In genomic region chr9:87464141-87464540, GRCm38 (mm10) we compare ENCODE assay signal across 12 mouse cellular contexts.
DNase-seq lines count a peak whose midpoint lies in the region; ATAC-seq and TF ChIP-seq lines count a peak whose summit lies in the region.
"Had no signal": no experiment of that assay in that cellular context is flagged by ENCODE, and none has a peak within 500 bp of the region (broad histone marks: within the 10 kb centered on the region; RNA-seq: fewer than 3 reads in every experiment).

No protein-coding gene starts in this region.

- H3K27me3 ChIP-seq in liver, postnatal 0 days (ENCODE audit: insufficient read depth, low read length): no peaks in the 10 kb centered on the region
- peaks cover 8% of the 10 kb centered on the region for H3K27me3 ChIP-seq in Patski
- H3K27me3 ChIP-seq in cerebellum, adult 2 months (ENCODE audit: control insufficient read depth, insufficient read depth, low read length): no peaks in the 10 kb centered on the region
- no peaks in the 10 kb centered on the region for H3K27me3 ChIP-seq in midbrain, postnatal 0 days (ENCODE audit: insufficient read depth, low read length)
- H3K27me3 ChIP-seq: hindbrain, embryonic 15.5 days had no signal

- ATAC-seq in liver, postnatal 0 days: peak; percentile 47
- peak; percentile 98 for ATAC-seq in Patski
- ATAC-seq in monocyte, adult 5-6 weeks (replicated peaks; ENCODE audit: insufficient number of reproducible peaks, low FRiP score, low TSS enrichment, poor library complexity, severe bottlenecking): 0 out of 2 replicates have a peak, but pooled peaks have one; percentile 35
- no peak for ATAC-seq in midbrain, postnatal 0 days (ENCODE audit: low FRiP score)

- POLR2A ChIA-PET in Patski (lab: Charles Lee): no interaction called here

- H3K9ac ChIP-seq in liver, postnatal 0 days (replicated peaks): no peak overlapping the region
- H3K9ac ChIP-seq in midbrain, postnatal 0 days (replicated peaks; ENCODE audit: low read length, poor library complexity, severe bottlenecking): no peak overlapping the region
- H3K9ac ChIP-seq: hindbrain, embryonic 15.5 days had no signal

- DNase-seq in liver, postnatal 0 days: no peak
- DNase-seq in liver (no peak), Patski (ENCODE audit: low read depth, low spot score) (peak; percentile 82)
- peak; percentile 79 for DNase-seq in gastrocnemius, adult 2 months
- DNase-seq in left cerebral cortex, postnatal 14 days (ENCODE audit: low spot score in 2 of 2): no peak
- DNase-seq in cerebellum, adult 2 months: no peak
- DNase-seq in midbrain, postnatal 0 days (ENCODE audit: low spot score): no peak
- DNase-seq: cerebellum, adult 9-10 months; kidney, postnatal 25 days; left cerebral cortex, postnatal 4 days had no signal

- no peak for TF ChIP-seq CTCF in liver, postnatal 0 days (IDR thresholded peaks at IDR 0.05; ENCODE audit: low read depth)
- TF ChIP-seq CTCF in Patski (IDR thresholded peaks at IDR 0.05): no peak
- TF ChIP-seq CTCF in gastrocnemius, adult 2 months (IDR thresholded peaks at IDR 0.05): no peak
- TF ChIP-seq CTCF in cerebellum, adult 2 months (IDR thresholded peaks at IDR 0.05; ENCODE audit: borderline replicate concordance, insufficient read depth, low read depth, low read length): no peak
- TF ChIP-seq CTCF in midbrain, postnatal 0 days (IDR thresholded peaks at IDR 0.05): no peak

- no peak overlapping the region for H3K27ac ChIP-seq in liver, postnatal 0 days (ENCODE audit: low read depth)
- H3K27ac ChIP-seq in gastrocnemius, adult 2 months: peak overlapping the region; percentile 16; the same call in 1 of the 2 replicates
- H3K27ac ChIP-seq in cerebellum, adult 2 months (ENCODE audit: insufficient read depth, low read length): no peak overlapping the region
- no peak overlapping the region for H3K27ac ChIP-seq in midbrain, postnatal 0 days (ENCODE audit: low read depth, low read length)
- H3K27ac ChIP-seq: hindbrain, embryonic 15.5 days had no signal

- no peaks in the 10 kb centered on the region for H3K36me3 ChIP-seq in liver, postnatal 0 days (replicated peaks; ENCODE audit: insufficient read depth, low read length)
- H3K36me3 ChIP-seq in midbrain, postnatal 0 days (ENCODE audit: insufficient read depth, low read length): no peaks in the 10 kb centered on the region
- H3K36me3 ChIP-seq: hindbrain, embryonic 15.5 days had no signal

- H3K4me2 ChIP-seq in liver, postnatal 0 days (ENCODE audit: low read depth, low read length): no peak overlapping the region
- H3K4me2 ChIP-seq in midbrain, postnatal 0 days (ENCODE audit: low read depth, low read length, poor library complexity, severe bottlenecking): no peak overlapping the region
- H3K4me2 ChIP-seq: hindbrain, embryonic 15.5 days had no signal

- intact Hi-C loops in gastrocnemius, adult 2 months (cut with DNase I): no loop called here
- intact Hi-C loops in left cerebral cortex, postnatal 14 days (cut with DNase I): no loop called here

- no peak overlapping the region for H3K4me3 ChIP-seq in liver, postnatal 0 days (ENCODE audit: low read depth, low read length)
- H3K4me3 ChIP-seq in gastrocnemius, adult 2 months: no peak overlapping the region
- H3K4me3 ChIP-seq in cerebellum, adult 2 months (replicated peaks; ENCODE audit: insufficient read depth, low read depth, low read length): no peak overlapping the region
- H3K4me3 ChIP-seq in midbrain, postnatal 0 days (ENCODE audit: low read depth, low read length): no peak overlapping the region
- H3K4me3 ChIP-seq: hindbrain, embryonic 15.5 days had no signal

- no peaks in the 10 kb centered on the region for H3K9me3 ChIP-seq in liver, postnatal 0 days (ENCODE audit: low read length)
- H3K9me3 ChIP-seq in midbrain, postnatal 0 days (ENCODE audit: low read length): no peaks in the 10 kb centered on the region
- H3K9me3 ChIP-seq: hindbrain, embryonic 15.5 days had no signal

- no peak for TF ChIP-seq POLR2A in cerebellum, adult 2 months (IDR thresholded peaks at IDR 0.05; ENCODE audit: borderline replicate concordance, insufficient read depth, low read length)

- in situ Hi-C loops in Patski (cut with MboI; ENCODE audit: low pct_unique_long_range_greater_than_20kb): no loop called here

- CTCF ChIA-PET in Patski (lab: Charles Lee): no interaction called here

- no peak for TF ChIP-seq EP300 in liver, postnatal 0 days (IDR thresholded peaks at IDR 0.05; ENCODE audit: low read depth)

- no peaks in the 10 kb centered on the region for H3K4me1 ChIP-seq in liver, postnatal 0 days (ENCODE audit: insufficient read depth)
- no peaks in the 10 kb centered on the region for H3K4me1 ChIP-seq in cerebellum, adult 2 months (ENCODE audit: control insufficient read depth, insufficient read depth, low read length)
- no peaks in the 10 kb centered on the region for H3K4me1 ChIP-seq in midbrain, postnatal 0 days (ENCODE audit: insufficient read depth, low read length)
- H3K4me1 ChIP-seq: hindbrain, embryonic 15.5 days had no signal

- whole genome bisulfite sequencing in liver, postnatal 0 days (ENCODE audit: insufficient replicate concordance): 74% methylated on average over 3 of the region's 3 CpGs
- 68% methylated on average over 3 of the region's 3 CpGs for WGBS in cerebellum, adult 2 months
- WGBS in midbrain, postnatal 0 days: 91% methylated on average over 3 of the region's 3 CpGs

Comparison
In these comparisons a context has a peak if more than half of its experiments do, and no peak if none do; other contexts are left out.
1. DNase-seq: peak in Patski (single experiment) and gastrocnemius, adult 2 months (single experiment); none in liver, postnatal 0 days (single experiment), liver (single experiment), left cerebral cortex, postnatal 14 days (0 of 2), cerebellum, adult 2 months (0 of 2) and midbrain, postnatal 0 days (single experiment).